Mouse (Mus musculus) cerebellum, adult 11 months (tissue): ENCODE measurements around the gene Ccdc30.

ENCODE experiments used
- DNase-seq: peaks from one replicate; pipeline ENCODE4 v3.0.0; 2022

The Ccdc30 gene

GRCm38 (mm10) chr4:119412791-119413190 lies 2.5 kb downstream of the Ccdc30 start:
- DNase-seq = no peak

GRCm38 (mm10) chr4:119411877-119412650 lies 3.3 kb downstream of the Ccdc30 start:
- DNase-seq = no peak

- no peak for DNase-seq
Measured at GRCm38 (mm10) chr4:119403431-119403830, 11.9 kb downstream of the Ccdc30 start.

- DNase-seq = no peak
Measured at GRCm38 (mm10) chr4:119400896-119401295, 14.4 kb downstream of the Ccdc30 start.

- peak; percentile 49 for DNase-seq
Measured at GRCm38 (mm10) chr4:119398751-119399150, 16.6 kb downstream of the Ccdc30 start.

GRCm38 (mm10) chr4:119390369-119390768 lies 25.0 kb downstream of the Ccdc30 start:
- no peak for DNase-seq

- no peak for DNase-seq
Measured at GRCm38 (mm10) chr4:119389184-119389583, 26.1 kb downstream of the Ccdc30 start.

GRCm38 (mm10) chr4:119381471-119382190 lies 33.7 kb downstream of the Ccdc30 start:
- DNase-seq = no peak

- no peak for DNase-seq
Measured at GRCm38 (mm10) chr4:119369460-119369859, 45.9 kb downstream of the Ccdc30 start.

GRCm38 (mm10) chr4:119366758-119367526 lies 48.4 kb downstream of the Ccdc30 start:
- DNase-seq = no peak

- no peak for DNase-seq
Measured at GRCm38 (mm10) chr4:119362231-119362630, 53.1 kb downstream of the Ccdc30 start.

GRCm38 (mm10) chr4:119359196-119359971 lies 55.9 kb downstream of the Ccdc30 start:
- DNase-seq = no peak

- DNase-seq = no peak
Measured at GRCm38 (mm10) chr4:119345508-119345907, 69.8 kb downstream of the Ccdc30 start.

- peak; percentile 25 for DNase-seq
Measured at GRCm38 (mm10) chr4:119338861-119339361, 76.4 kb downstream of the Ccdc30 start.

GRCm38 (mm10) chr4:119338422-119338821 lies 76.9 kb downstream of the Ccdc30 start:
- no peak for DNase-seq

GRCm38 (mm10) chr4:119333487-119333886 lies 81.8 kb downstream of the Ccdc30 start:
- no peak for DNase-seq

- peak; percentile 16 for DNase-seq
Measured at GRCm38 (mm10) chr4:119320896-119321550, 94.3 kb downstream of the Ccdc30 start.

GRCm38 (mm10) chr4:119320131-119320830 lies 95.0 kb downstream of the Ccdc30 start, which contains the start of gene Ppih:
Ppih (minus strand) TSS chr4:119320546.
- peak; percentile 95 for DNase-seq

- no peak for DNase-seq
Measured at GRCm38 (mm10) chr4:119313756-119314155, 101.6 kb downstream of the Ccdc30 start.

GRCm38 (mm10) chr4:119305418-119305817 lies 109.9 kb downstream of the Ccdc30 start:
- DNase-seq = no peak

- no peak for DNase-seq
Measured at GRCm38 (mm10) chr4:119303291-119303690, 112.0 kb downstream of the Ccdc30 start.
